Mouse (Mus musculus): ENCODE data around the gene Wscd2. TPM values are rescaled to one million over a fixed set of nuclear protein-coding genes. Genes with fewer than 3 reads are reported as not detected.

The Wscd2 gene
- under 1 TPM; 0.21 to 0.38 TPM for total RNA-seq (2023)

GRCm38 (mm10) chr5:113490033-113490432 lies at the start of gene Wscd2:
TSS of gene Wscd2 (plus strand) at chr5:113490333.

Other genes with a start within 250 kb of the Wscd2 start
- not detected for gene Sgsm1, start 179.5 kb upstream of the Wscd2 start, total RNA-seq (2023)
- not detected for gene Aym1, start 133.0 kb upstream of the Wscd2 start, total RNA-seq (2023)
- gene Cmklr1, start 160.1 kb downstream of the Wscd2 start, total RNA-seq (2023): under 1 TPM; 0.71 to 0.81 TPM
- gene 1700069L16Rik, start 234.4 kb downstream of the Wscd2 start, total RNA-seq (2023): not detected
- gene Ficd, start 245.5 kb downstream of the Wscd2 start, total RNA-seq (2023): 1 to 10 TPM; 6.1 to 9.5 TPM

Measured in B cell, adult 67 days (primary cell).